Mouse (Mus musculus) midbrain, embryonic 16.5 days (tissue): ENCODE measurements around the gene Ppm1d. TPM values are rescaled to one million over a fixed set of nuclear protein-coding genes. Genes with fewer than 3 reads are reported as not detected.

ENCODE experiments used
- ATAC-seq: fragments of 200-750 bp; cut with Nextera tagmentation; 2 replicates; pipeline ENCODE4 v1.8.0; 2017; ENCODE audit warnings: moderate TSS enrichment
- H3K27ac ChIP-seq: fragments of 300-500 bp; sonication (generic); 2 replicates; pipeline ENCODE4 v1.5.1; 2014; ENCODE audit warnings: mild to moderate bottlenecking, low read length, mixed read lengths
- H3K27me3 ChIP-seq: fragments of 300-500 bp; sonication (generic); 2 replicates; pipeline ENCODE4 v1.6.1; 2014; ENCODE audit warnings: low read depth, low read length, mixed read lengths; ENCODE audit not compliant: control insufficient read depth, insufficient read depth
- H3K36me3 ChIP-seq: fragments of 300-500 bp; sonication (generic); 2 replicates; pipeline ENCODE4 v1.6.1; 2014; ENCODE audit warnings: mild to moderate bottlenecking, low read length, moderate library complexity, mixed read lengths; ENCODE audit not compliant: control insufficient read depth, insufficient read depth
- H3K4me1 ChIP-seq: fragments of 300-500 bp; sonication (generic); 2 replicates; pipeline ENCODE4 v1.6.1; 2014; ENCODE audit warnings: mild to moderate bottlenecking, low read length, mixed read lengths; ENCODE audit not compliant: control insufficient read depth, insufficient read depth
- H3K4me2 ChIP-seq: fragments of 300-500 bp; sonication (generic); 2 replicates; pipeline ENCODE4 v1.6.1; 2014; ENCODE audit warnings: mild to moderate bottlenecking, low read length, mixed read lengths
- H3K4me3 ChIP-seq: fragments of 300-500 bp; sonication (generic); 2 replicates; pipeline ENCODE4 v1.5.1; 2014; ENCODE audit warnings: low read depth, mild to moderate bottlenecking, low read length, moderate library complexity, mixed read lengths
- H3K9ac ChIP-seq: fragments of 300-500 bp; sonication (generic); 2 replicates; pipeline ENCODE4 v1.6.1; 2014; ENCODE audit warnings: low read depth, low read length, mixed read lengths
- H3K9me3 ChIP-seq: fragments of 300-500 bp; sonication (generic); replicated peaks from 2 replicates; pipeline ENCODE4 v1.6.1; 2014; ENCODE audit warnings: mild to moderate bottlenecking, low read length, mixed read lengths; ENCODE audit not compliant: control insufficient read depth, poor library complexity, severe bottlenecking
- WGBS: fragments of 180-500 bp; shearing (Covaris S2); extraction: QIAGEN DNeasy Blood & Tissue Kit; methylation state at CpG from one replicate; pipeline ENCODE4 v1.1.7; 2014; 5-methylcytosine and 5-hydroxymethylcytosine counted together
- polyA plus RNA-seq: library from polyadenylated mRNA; unstranded; fragments of >200 nt; fragmentation: Nextera tagmentation; extraction: Ambion mirVana; gene quantifications from 2 replicates; pipeline ENCODE4 v1.2.1, GENCODE M21; 2015

Ppm1d gene
- polyA plus RNA-seq, 1 experiment from 2014 or later, result 14.3 TPM

DNA sequence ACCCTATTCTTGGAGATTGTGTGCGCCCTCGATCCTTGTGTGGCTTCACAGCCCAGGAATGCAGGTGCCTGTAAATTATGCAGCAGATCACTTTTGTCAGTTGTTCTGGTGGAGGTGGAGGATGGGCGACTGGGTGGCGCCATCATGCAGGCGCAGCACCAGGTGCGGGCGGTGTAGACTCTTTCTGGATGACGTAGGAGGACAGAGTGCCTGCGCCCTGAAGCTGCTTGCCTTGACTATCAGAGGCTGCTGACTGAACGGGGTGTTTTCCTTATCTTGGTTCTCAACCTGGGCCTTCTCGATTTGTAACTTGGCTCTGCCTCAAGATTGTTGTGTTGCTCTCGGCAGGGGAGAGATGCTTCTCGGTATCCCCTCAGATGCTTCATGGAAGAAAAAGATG lies 13.1 kb upstream of the Ppm1d start:
- Histone ChIP-seq H3K36me3 (no peaks in the 10 kb centered on the region), H3K27ac (no peak overlapping the region), H3K9ac (no peak overlapping the region), H3K4me3 (no peak overlapping the region), H3K4me1 (no peaks in the 10 kb centered on the region), H3K27me3 (no peaks in the 10 kb centered on the region), H3K4me2 (no peak overlapping the region), H3K9me3 (no peaks in the 10 kb centered on the region)
- no peak for ATAC-seq
- 87% methylated on average over 13 of the region's 13 CpGs for WGBS

GRCm38 (mm10) chr11:85299880-85300279 lies 11.2 kb upstream of the Ppm1d start:
- no peak for ATAC-seq
- H3K9ac ChIP-seq, result no peak overlapping the region
- no peak overlapping the region for H3K4me3 ChIP-seq
- 87% methylated on average over 2 of the region's 2 CpGs for WGBS
- no peaks in the 10 kb centered on the region for H3K36me3 ChIP-seq
- H3K4me2 ChIP-seq, result no peak overlapping the region
- H3K4me1 ChIP-seq, result no peaks in the 10 kb centered on the region
- no peaks in the 10 kb centered on the region for H3K9me3 ChIP-seq
- H3K27me3 ChIP-seq, result no peaks in the 10 kb centered on the region
- no peak overlapping the region for H3K27ac ChIP-seq

DNA sequence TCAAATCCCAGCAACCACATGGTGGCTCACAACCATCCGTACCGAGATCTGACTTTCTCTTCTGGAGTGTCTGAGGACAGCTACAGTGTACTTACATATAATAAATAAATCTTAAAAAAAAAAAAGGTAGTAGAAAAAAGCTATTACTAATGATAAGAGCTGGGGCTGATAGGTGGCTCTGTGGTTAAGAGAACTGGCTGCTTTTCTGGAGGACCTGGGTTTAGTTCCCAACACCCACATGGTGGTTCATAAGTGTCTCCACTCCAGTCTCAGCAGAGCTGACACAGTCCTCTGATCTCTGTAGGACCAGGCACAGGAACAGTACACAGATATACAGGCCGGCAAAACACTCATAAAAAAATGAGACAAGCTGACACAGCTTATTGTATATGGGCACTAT lies 9.9 kb upstream of the Ppm1d start:
- Histone ChIP-seq H3K9ac (no peak overlapping the region), H3K36me3 (no peaks in the 10 kb centered on the region), H3K4me2 (no peak overlapping the region), H3K4me1 (no peaks in the 10 kb centered on the region), H3K9me3 (no peaks in the 10 kb centered on the region), H3K27me3 (no peaks in the 10 kb centered on the region), H3K4me3 (no peak overlapping the region), H3K27ac (no peak overlapping the region)
- 88% methylated on average over 3 of the region's 3 CpGs for WGBS
- ATAC-seq, result no peak

GRCm38 (mm10) chr11:85301836-85302235 lies 9.2 kb upstream of the Ppm1d start:
- Histone ChIP-seq H3K4me1 (no peaks in the 10 kb centered on the region), H3K4me2 (no peak overlapping the region), H3K27me3 (no peaks in the 10 kb centered on the region), H3K9ac (no peak overlapping the region), H3K9me3 (no peaks in the 10 kb centered on the region), H3K27ac (no peak overlapping the region), H3K36me3 (no peaks in the 10 kb centered on the region), H3K4me3 (no peak overlapping the region)
- WGBS, result 81% methylated on average over 2 of the region's 2 CpGs
- no peak for ATAC-seq

DNA sequence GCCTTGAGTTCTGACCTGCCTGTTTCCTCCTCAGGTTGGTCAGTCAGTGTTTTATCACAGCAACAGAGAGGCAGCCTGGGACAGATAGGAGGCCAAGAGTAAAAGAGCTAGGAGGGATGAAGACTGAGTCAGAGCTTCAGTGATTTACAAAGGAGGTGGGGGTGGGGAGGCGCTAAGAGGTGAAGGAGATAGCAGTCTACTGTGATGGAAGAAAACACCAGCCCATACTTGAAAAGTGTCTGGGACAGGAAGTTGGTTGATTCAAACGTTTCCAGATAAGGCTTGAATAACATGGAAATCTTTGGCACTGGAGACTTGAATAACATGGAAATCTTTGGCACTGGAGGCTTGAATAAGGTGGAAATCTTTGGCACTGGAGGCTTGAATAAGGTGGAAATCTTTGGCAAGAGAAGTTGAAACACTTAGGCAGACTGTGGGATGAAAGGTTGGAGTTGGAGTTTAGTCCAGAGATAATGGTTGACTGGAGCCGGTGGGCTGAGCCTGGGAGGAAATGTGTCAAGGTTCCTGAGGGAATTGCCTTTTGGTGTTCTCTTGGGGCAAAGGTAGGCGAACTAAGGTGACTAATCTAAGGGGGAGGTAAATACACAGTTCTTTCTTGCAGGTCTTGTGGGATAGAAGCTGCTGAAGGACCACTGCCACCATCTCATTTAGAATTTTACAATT lies 4.3 kb upstream of the Ppm1d start:
- H3K4me3 ChIP-seq, result no peak overlapping the region
- H3K4me1 ChIP-seq, result peaks cover 7% of the 10 kb centered on the region
- no peaks in the 10 kb centered on the region for H3K27me3 ChIP-seq
- no peak overlapping the region for H3K9ac ChIP-seq
- no peaks in the 10 kb centered on the region for H3K36me3 ChIP-seq
- no peaks in the 10 kb centered on the region for H3K9me3 ChIP-seq
- H3K27ac ChIP-seq, result no peak overlapping the region
- no peak overlapping the region for H3K4me2 ChIP-seq
- 76% methylated on average over 4 of the region's 4 CpGs for WGBS
- no peak for ATAC-seq

DNA sequence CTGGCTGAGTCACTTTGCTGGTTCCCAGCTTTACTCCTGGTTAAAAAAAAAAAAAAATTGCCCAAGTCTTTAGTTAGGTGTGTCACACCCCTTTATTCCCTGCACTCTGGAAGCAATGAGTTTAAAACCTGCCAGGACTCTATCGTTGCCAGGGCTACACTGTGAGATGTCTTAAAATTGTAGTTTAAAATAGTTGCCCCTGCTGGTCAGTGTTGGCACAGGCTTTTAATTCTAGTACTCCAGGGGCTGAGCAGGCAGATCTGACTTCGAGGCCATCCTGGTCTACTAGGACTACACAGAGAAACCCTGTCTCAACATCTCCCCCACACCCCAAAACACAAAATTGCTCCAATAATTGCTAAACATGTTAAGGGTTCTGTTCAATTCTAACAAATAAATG lies 2.2 kb upstream of the Ppm1d start:
- Histone ChIP-seq H3K27me3 (no peaks in the 10 kb centered on the region), H3K9me3 (no peaks in the 10 kb centered on the region), H3K27ac (no peak overlapping the region), H3K4me1 (peaks cover 24% of the 10 kb centered on the region), H3K4me3 (no peak overlapping the region), H3K9ac (no peak overlapping the region), H3K36me3 (no peaks in the 10 kb centered on the region), H3K4me2 (no peak overlapping the region)
- WGBS, result 67% methylated on average over 2 of the region's 2 CpGs
- ATAC-seq, result no peak

DNA sequence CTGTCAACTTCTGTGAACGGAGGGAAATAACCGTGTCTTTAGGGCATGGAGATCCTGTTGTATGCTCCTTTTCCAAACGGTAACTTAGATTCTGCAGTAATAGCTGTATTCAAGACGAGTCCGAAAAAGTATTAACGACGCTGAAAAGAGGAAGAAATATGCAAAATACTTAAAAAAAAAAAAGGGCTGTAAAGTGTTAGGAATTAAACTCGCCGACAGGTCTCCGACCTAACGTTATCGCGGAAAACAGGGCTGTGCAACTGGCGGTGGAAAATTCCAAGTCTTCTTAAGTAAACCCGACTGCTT lies 684 bp upstream of the Ppm1d start:
- H3K27ac ChIP-seq, result peak overlapping the region; percentile 70
- peaks cover 32% of the 10 kb centered on the region for H3K4me1 ChIP-seq
- H3K36me3 ChIP-seq, result no peaks in the 10 kb centered on the region
- H3K9ac ChIP-seq, result peak overlapping the region; percentile 73
- H3K4me3 ChIP-seq, result peak overlapping the region; percentile 97
- ATAC-seq, result no peak
- H3K27me3 ChIP-seq, result no peaks in the 10 kb centered on the region
- H3K9me3 ChIP-seq, result no peaks in the 10 kb centered on the region
- 1% methylated on average over 15 of the region's 15 CpGs for whole genome bisulfite sequencing
- peak overlapping the region; percentile 95 for H3K4me2 ChIP-seq

- H3K9ac ChIP-seq, result peak overlapping the region; percentile 94
- H3K36me3 ChIP-seq, result no peaks in the 10 kb centered on the region
- no peaks in the 10 kb centered on the region for H3K27me3 ChIP-seq
- ATAC-seq, result peak; percentile 71
- peak overlapping the region; percentile 91 for H3K27ac ChIP-seq
- H3K4me2 ChIP-seq, result peak overlapping the region; percentile 82
- WGBS, result under 1% methylated on average over 49 of the region's 56 CpGs
- H3K9me3 ChIP-seq, result no peaks in the 10 kb centered on the region
- H3K4me3 ChIP-seq, result peak overlapping the region; percentile 97
- H3K4me1 ChIP-seq, result peaks cover 32% of the 10 kb centered on the region
Observed at GRCm38 (mm10) chr11:85311645-85312490, 824 bp downstream of the Ppm1d start.

GRCm38 (mm10) chr11:85312818-85313217 lies 1.8 kb downstream of the Ppm1d start:
- Histone ChIP-seq H3K4me1 (peaks cover 32% of the 10 kb centered on the region), H3K4me2 (peak overlapping the region; percentile 82), H3K9me3 (no peaks in the 10 kb centered on the region), H3K9ac (peak overlapping the region; percentile 94; the same call in 1 of the 2 replicates), H3K4me3 (peak overlapping the region; percentile 97), H3K27me3 (no peaks in the 10 kb centered on the region), H3K27ac (no peak overlapping the region), H3K36me3 (no peaks in the 10 kb centered on the region)
- 34% methylated on average over 2 of the region's 2 CpGs for WGBS
- no peak for ATAC-seq
